Mouse (Mus musculus) limb, embryonic 14.5 days (tissue): Measurements from ENCODE around the gene Eda. TPM values are rescaled to one million over a fixed set of nuclear protein-coding genes. Genes with fewer than 3 reads are reported as not detected.

Source experiments
- ATAC-seq: fragments of 200-750 bp; cut with Nextera tagmentation; 2 replicates; pipeline ENCODE4 v1.8.0; 2017; ENCODE audit warnings: low read depth, moderate number of reproducible peaks, moderate TSS enrichment; ENCODE audit not compliant: low FRiP score
- DNase-seq: peaks from one replicate; pipeline ENCODE4 v3.0.0-alpha.2; 2015; ENCODE audit warnings: low spot score
- H3K27ac ChIP-seq: fragments of 300-500 bp; sonication (generic); replicated peaks from 2 replicates; pipeline ENCODE4 v1.5.1; 2014; ENCODE audit warnings: low read depth, mild to moderate bottlenecking, low read length, moderate library complexity, mixed read lengths
- H3K27me3 ChIP-seq: fragments of 300-500 bp; sonication (generic); 2 replicates; pipeline ENCODE4 v1.6.1; 2014; ENCODE audit warnings: low read length, mixed read lengths; ENCODE audit not compliant: control insufficient read depth, insufficient read depth
- H3K36me3 ChIP-seq: fragments of 300-500 bp; sonication (generic); 2 replicates; pipeline ENCODE4 v1.6.1; 2014; ENCODE audit warnings: mild to moderate bottlenecking, low read length, moderate library complexity, mixed read lengths; ENCODE audit not compliant: control insufficient read depth, insufficient read depth
- H3K4me1 ChIP-seq: fragments of 300-500 bp; sonication (generic); 2 replicates; pipeline ENCODE4 v1.6.1; 2014; ENCODE audit warnings: antibody characterized with exemption, low read length, mixed read lengths; ENCODE audit not compliant: control insufficient read depth, insufficient read depth
- H3K4me2 ChIP-seq: fragments of 300-500 bp; sonication (generic); replicated peaks from 2 replicates; pipeline ENCODE4 v1.6.1; 2014; ENCODE audit warnings: low read depth, mild to moderate bottlenecking, low read length, moderate library complexity; ENCODE audit not compliant: severe bottlenecking
- H3K4me3 ChIP-seq: fragments of 300-500 bp; sonication (generic); replicated peaks from 2 replicates; pipeline ENCODE4 v1.5.1; 2014; ENCODE audit warnings: low read length
- H3K9ac ChIP-seq: fragments of 300-500 bp; sonication (generic); 2 replicates; pipeline ENCODE4 v1.6.1; 2014; ENCODE audit warnings: mild to moderate bottlenecking, low read depth, low read length, moderate library complexity; ENCODE audit not compliant: severe bottlenecking
- H3K9me3 ChIP-seq: fragments of 300-500 bp; sonication (generic); 2 replicates; pipeline ENCODE4 v1.6.1; 2016; ENCODE audit warnings: low read length; ENCODE audit not compliant: control insufficient read depth
- POLR2A ChIP-seq: fragments of 200-500 bp; IDR thresholded peaks from 2 replicates; pipeline ENCODE4 v1.8.0; 2012; ENCODE audit warnings: inconsistent platforms, mild to moderate bottlenecking, moderate library complexity, borderline replicate concordance; ENCODE audit not compliant: insufficient read depth, insufficient read length; ENCODE audit errors: extremely low read depth
- WGBS: fragments of 180-500 bp; shearing (Covaris S2); extraction: QIAGEN DNeasy Blood & Tissue Kit; methylation state at CpG from one replicate; pipeline ENCODE4 v1.1.7; 2014; 5-methylcytosine and 5-hydroxymethylcytosine counted together
- polyA plus RNA-seq, 2 experiments: library from polyadenylated mRNA; depleted of rRNA in 1 of 2; stranded (reverse) in 1 of 2; unstranded in 1 of 2; fragments of >200 nt; fragmentation: Nextera tagmentation in 1 of 2; extraction: Ambion mirVana in 1 of 2; gene quantifications; 2 replicates each; pipeline versions ENCODE4 v1.2.1 to v1.2.3; 2012 to 2014

The Eda gene
- polyA plus RNA-seq, 2 experiments, result 5.2 to 7.2 TPM

GRCm38 (mm10) chrX:100356974-100357373 lies 381.6 kb downstream of the Eda start:
- H3K36me3 ChIP-seq, result no peaks in the 10 kb centered on the region
- H3K27me3 ChIP-seq, result no peaks in the 10 kb centered on the region; the same call in 1 of the 2 replicates
- no peak overlapping the region for H3K4me3 ChIP-seq
- H3K27ac ChIP-seq, result no peak overlapping the region
- H3K9ac ChIP-seq, result no peak overlapping the region
- no peaks in the 10 kb centered on the region for H3K4me1 ChIP-seq
- H3K4me2 ChIP-seq, result no peak overlapping the region
- WGBS, result 50% methylated on average over 2 of the region's 2 CpGs
- TF ChIP-seq POLR2A, result no peak
- DNase-seq (peak; percentile 10), ATAC-seq (peak; percentile 68)
- no peaks in the 10 kb centered on the region for H3K9me3 ChIP-seq

GRCm38 (mm10) chrX:100389887-100390286 lies 414.5 kb downstream of the Eda start:
- no peaks in the 10 kb centered on the region for H3K27me3 ChIP-seq
- ATAC-seq, result no peak
- no peak overlapping the region for H3K27ac ChIP-seq
- TF ChIP-seq POLR2A, result no peak
- no peaks in the 10 kb centered on the region for H3K4me1 ChIP-seq
- no peak overlapping the region for H3K4me2 ChIP-seq
- 84% methylated on average over 1 of the region's 1 CpGs for WGBS
- DNase-seq, result no peak
- H3K36me3 ChIP-seq, result no peaks in the 10 kb centered on the region
- H3K9ac ChIP-seq, result no peak overlapping the region
- no peak overlapping the region for H3K4me3 ChIP-seq
- H3K9me3 ChIP-seq, result no peaks in the 10 kb centered on the region

GRCm38 (mm10) chrX:100392304-100392703 lies 416.9 kb downstream of the Eda start:
- Histone ChIP-seq H3K9ac (no peak overlapping the region), H3K27me3 (no peaks in the 10 kb centered on the region), H3K4me2 (no peak overlapping the region), H3K27ac (no peak overlapping the region), H3K36me3 (no peaks in the 10 kb centered on the region), H3K9me3 (no peaks in the 10 kb centered on the region), H3K4me3 (no peak overlapping the region), H3K4me1 (no peaks in the 10 kb centered on the region)
- no peak for TF ChIP-seq POLR2A
- 33% methylated on average over 6 of the region's 6 CpGs for WGBS
- ATAC-seq (no peak), DNase-seq (peak; percentile 27)

GRCm38 (mm10) chrX:100394223-100394861 lies 418.9 kb downstream of the Eda start:
- DNase-seq, result no peak
- no peaks in the 10 kb centered on the region for H3K27me3 ChIP-seq
- 55% methylated on average over 7 of the region's 7 CpGs for WGBS

GRCm38 (mm10) chrX:100395026-100395425 lies 419.6 kb downstream of the Eda start:
- 85% methylated on average over 8 of the region's 8 CpGs for WGBS
- H3K4me1 ChIP-seq, result no peaks in the 10 kb centered on the region
- no peaks in the 10 kb centered on the region for H3K9me3 ChIP-seq
- H3K4me2 ChIP-seq, result no peak overlapping the region
- DNase-seq (no peak), ATAC-seq (no peak)
- no peak overlapping the region for H3K9ac ChIP-seq
- H3K27ac ChIP-seq, result no peak overlapping the region
- H3K4me3 ChIP-seq, result no peak overlapping the region
- no peaks in the 10 kb centered on the region for H3K27me3 ChIP-seq
- no peaks in the 10 kb centered on the region for H3K36me3 ChIP-seq
- no peak for TF ChIP-seq POLR2A

More at GRCm38 (mm10) chrX:100394223-100394861, 418.9 kb downstream of the Eda start:
- H3K9ac ChIP-seq, result no peak overlapping the region
- no peak overlapping the region for H3K27ac ChIP-seq
- no peaks in the 10 kb centered on the region for H3K36me3 ChIP-seq
- no peak for ATAC-seq
- H3K4me3 ChIP-seq, result no peak overlapping the region
- no peaks in the 10 kb centered on the region for H3K9me3 ChIP-seq
- no peak overlapping the region for H3K4me2 ChIP-seq
- no peaks in the 10 kb centered on the region for H3K4me1 ChIP-seq
- TF ChIP-seq POLR2A, result no peak
